ENCODE assay signal across 31 mouse cellular contexts in genomic region chr4:63696921-63697320, GRCm38 (mm10). TPM values are rescaled to one million over a fixed set of nuclear protein-coding genes. Genes with fewer than 3 reads are reported as not detected.
A peak's percentile ranks its signal among the peaks of the same experiment; 100 is the strongest.
DNase-seq lines count a peak whose midpoint lies in the region; ATAC-seq and TF ChIP-seq lines count a peak whose summit lies in the region.
"Had no signal": no experiment of that assay in that cellular context is flagged by ENCODE, and none has a peak within 500 bp of the region (broad histone marks: within the 10 kb centered on the region; RNA-seq: fewer than 3 reads in every experiment).

No protein-coding gene starts in this region.

- WGBS in kidney, embryonic 16.5 days, result 83% methylated on average over 4 of the region's 4 CpGs
- WGBS in lung, postnatal 0 days, result 77% methylated on average over 4 of the region's 4 CpGs
- 76% methylated on average over 4 of the region's 4 CpGs for WGBS in lung, adult 2 months

- no peak overlapping the region for H3K27ac ChIP-seq in kidney, embryonic 16.5 days (ENCODE audit: low read length)
- no peak overlapping the region for H3K27ac ChIP-seq in lung, postnatal 0 days (ENCODE audit: low read length)
- H3K27ac ChIP-seq: embryonic facial prominence, embryonic 10.5 days; embryonic facial prominence, embryonic 13.5 days; forebrain, embryonic 12.5 days; forebrain, embryonic 15.5 days; heart, embryonic 15.5 days; hindbrain, embryonic 10.5 days; hindbrain, embryonic 13.5 days had no signal

- no peak overlapping the region for H3K4me2 ChIP-seq in kidney, embryonic 16.5 days (replicated peaks; ENCODE audit: low read depth, low read length)
- H3K4me2 ChIP-seq in lung, postnatal 0 days (replicated peaks; ENCODE audit: low read depth, low read length), result no peak overlapping the region
- H3K4me2 ChIP-seq: embryonic facial prominence, embryonic 13.5 days; forebrain, embryonic 12.5 days; forebrain, embryonic 15.5 days; heart, embryonic 12.5 days; heart, embryonic 15.5 days; hindbrain, embryonic 13.5 days had no signal

- no peak for ATAC-seq in kidney, embryonic 16.5 days (ENCODE audit: low FRiP score, low TSS enrichment)
- no peak for ATAC-seq in lung, postnatal 0 days
- ATAC-seq: forebrain, embryonic 15.5 days; hindbrain, embryonic 16.5 days had no signal

- H3K27me3 ChIP-seq in kidney, embryonic 16.5 days (ENCODE audit: insufficient read depth, low read length), result no peaks in the 10 kb centered on the region
- H3K27me3 ChIP-seq in lung, postnatal 0 days (replicated peaks; ENCODE audit: insufficient read depth, low read length), result no peaks in the 10 kb centered on the region
- H3K27me3 ChIP-seq: embryonic facial prominence, embryonic 13.5 days; forebrain, embryonic 12.5 days; forebrain, embryonic 15.5 days; heart, embryonic 12.5 days; heart, embryonic 15.5 days; hindbrain, embryonic 13.5 days had no signal

- no peak for TF ChIP-seq EP300 in lung, postnatal 0 days (IDR thresholded peaks at IDR 0.05)

- no peaks in the 10 kb centered on the region for H3K4me1 ChIP-seq in kidney, embryonic 16.5 days (ENCODE audit: insufficient read depth, low read length)
- H3K4me1 ChIP-seq in lung, postnatal 0 days (ENCODE audit: insufficient read depth, low read depth, low read length), result no peaks in the 10 kb centered on the region
- H3K4me1 ChIP-seq in lung, adult 2 months (ENCODE audit: control insufficient read depth, insufficient read depth, low read length), result no peaks in the 10 kb centered on the region
- H3K4me1 ChIP-seq: embryonic facial prominence, embryonic 10.5 days; embryonic facial prominence, embryonic 13.5 days; forebrain, embryonic 12.5 days; forebrain, embryonic 15.5 days; heart, embryonic 12.5 days; heart, embryonic 15.5 days; hindbrain, embryonic 10.5 days; hindbrain, embryonic 13.5 days had no signal

- H3K9ac ChIP-seq in kidney, embryonic 16.5 days (replicated peaks; ENCODE audit: low read length), result no peak overlapping the region
- H3K9ac ChIP-seq in lung, postnatal 0 days (replicated peaks; ENCODE audit: low read depth), result no peak overlapping the region
- H3K9ac ChIP-seq: embryonic facial prominence, embryonic 13.5 days; forebrain, embryonic 12.5 days; forebrain, embryonic 15.5 days; heart, embryonic 12.5 days; heart, embryonic 15.5 days; hindbrain, embryonic 13.5 days had no signal

- no peak overlapping the region for H3K4me3 ChIP-seq in kidney, embryonic 16.5 days (ENCODE audit: low read length)
- H3K4me3 ChIP-seq in lung, postnatal 0 days (ENCODE audit: low read depth, low read length), result no peak overlapping the region
- H3K4me3 ChIP-seq in lung, adult 2 months (replicated peaks; ENCODE audit: extremely low read depth, low read depth, low read length), result no peak overlapping the region
- H3K4me3 ChIP-seq: embryonic facial prominence, embryonic 10.5 days; embryonic facial prominence, embryonic 13.5 days; erythroblast, embryonic 14.5 days; forebrain, embryonic 12.5 days; forebrain, embryonic 15.5 days; heart, embryonic 12.5 days; heart, embryonic 15.5 days; hindbrain, embryonic 10.5 days; hindbrain, embryonic 13.5 days had no signal

- peak; percentile 16 for DNase-seq in kidney, postnatal 14 days
- peak; percentile 30 for DNase-seq in lung, postnatal 0 days (ENCODE audit: low spot score)
- DNase-seq in lung, adult 2 months, result no peak
- DNase-seq in 3T3-L1 (ENCODE audit: low read depth, low spot score), result peak; percentile 76
- DNase-seq in Muller cell, postnatal 12 days (ENCODE audit: inconsistent ontology term), result peak; percentile 55
- no peak for DNase-seq in retina, postnatal 1 day
- DNase-seq: adrenal gland, adult 8-10 months; adrenal gland, postnatal 25 days; cerebellum, adult 11-12 months; cerebellum, adult 8-10 months; cerebellum, postnatal 10 days; cerebellum, postnatal 36 days; embryo, embryonic 11 days; gastrocnemius, postnatal 25 days; heart, adult 18-20 months; heart, postnatal 10 days; heart, postnatal 36 days had no signal

- no peak for TF ChIP-seq CTCF in lung, postnatal 0 days (IDR thresholded peaks at IDR 0.05)
- no peak for TF ChIP-seq CTCF in lung, adult 2 months (IDR thresholded peaks at IDR 0.05; ENCODE audit: insufficient read depth, low read length)

- TF ChIP-seq POLR2A in lung, adult 2 months (IDR thresholded peaks at IDR 0.05; ENCODE audit: borderline replicate concordance, extremely low read depth, low read depth, low read length), result no peak

- H3K9me3 ChIP-seq in kidney, embryonic 16.5 days (ENCODE audit: low read length), result no peaks in the 10 kb centered on the region
- no peaks in the 10 kb centered on the region for H3K9me3 ChIP-seq in lung, postnatal 0 days (ENCODE audit: low read length)
- H3K9me3 ChIP-seq: embryonic facial prominence, embryonic 10.5 days; embryonic facial prominence, embryonic 13.5 days; forebrain, embryonic 12.5 days; forebrain, embryonic 15.5 days; heart, embryonic 12.5 days; heart, embryonic 15.5 days; hindbrain, embryonic 10.5 days; hindbrain, embryonic 13.5 days had no signal

- no peaks in the 10 kb centered on the region for H3K36me3 ChIP-seq in kidney, embryonic 16.5 days (ENCODE audit: insufficient read depth, low read length)
- no peaks in the 10 kb centered on the region for H3K36me3 ChIP-seq in lung, postnatal 0 days (ENCODE audit: insufficient read depth, low read length)
- H3K36me3 ChIP-seq: embryonic facial prominence, embryonic 10.5 days; embryonic facial prominence, embryonic 13.5 days; forebrain, embryonic 12.5 days; forebrain, embryonic 15.5 days; heart, embryonic 12.5 days; heart, embryonic 15.5 days; hindbrain, embryonic 10.5 days; hindbrain, embryonic 13.5 days had no signal

RNA-seq across cellular contexts. Expression of gene Gm11214, which starts 33.7 kb away (rescaled TPM):
- polyA plus RNA-seq in kidney, embryonic 16.5 days (2015; fragmentation: Nextera tagmentation; extraction: Ambion mirVana), result not detected in 2 replicates
- polyA plus RNA-seq in lung, postnatal 0 days (2015; fragmentation: Nextera tagmentation; extraction: Ambion mirVana), result not detected in 2 replicates
- polyA plus RNA-seq in lung, adult 2 months (2012; rRNA removed), result not detected in 2 replicates
- polyA plus RNA-seq: brain, embryonic 14.5 days; cortical plate, adult 2 months; embryonic facial prominence, embryonic 10.5 days; embryonic facial prominence, embryonic 13.5 days; erythroblast, embryonic 14.5 days; forebrain, embryonic 12.5 days; forebrain, embryonic 15.5 days; gonadal fat pad, adult 2 months; heart, embryonic 12.5 days; heart, embryonic 15.5 days; hindbrain, embryonic 10.5 days; hindbrain, embryonic 13.5 days; hindbrain, embryonic 16.5 days had no signal

RNA-seq across cellular contexts. Expression of gene Tnfsf15, which starts 48.0 kb away (rescaled TPM):
- polyA plus RNA-seq in kidney, embryonic 16.5 days (2015; fragmentation: Nextera tagmentation; extraction: Ambion mirVana), result 1.3 TPM in 2 replicates
- polyA plus RNA-seq in lung, postnatal 0 days (2015; fragmentation: Nextera tagmentation; extraction: Ambion mirVana), result 1.0 and 1.4 TPM in 2 replicates
- polyA plus RNA-seq in lung, adult 2 months (2012; rRNA removed), result 0.56 and 0.57 TPM in 2 replicates
- polyA plus RNA-seq: cortical plate, adult 2 months; embryonic facial prominence, embryonic 10.5 days; embryonic facial prominence, embryonic 13.5 days; erythroblast, embryonic 14.5 days; forebrain, embryonic 12.5 days; forebrain, embryonic 15.5 days; hindbrain, embryonic 10.5 days; hindbrain, embryonic 13.5 days; hindbrain, embryonic 16.5 days had no signal

Comparison
In these comparisons a context has a peak if more than half of its experiments do, and no peak if none do; other contexts are left out.
1. DNase-seq: peak in kidney, postnatal 14 days (single experiment), lung, postnatal 0 days (single experiment), 3T3-L1 (single experiment) and Muller cell, postnatal 12 days (single experiment); none in lung, adult 2 months (single experiment) and retina, postnatal 1 day (single experiment).